Mouse (Mus musculus) forebrain, postnatal 0 days (tissue): ENCODE data around the gene Pramel1. TPM values are rescaled to one million over a fixed set of nuclear protein-coding genes. Genes with fewer than 3 reads are reported as not detected.

Source experiments
- ATAC-seq: fragments of 200-750 bp; cut with Nextera tagmentation; 2 replicates; pipeline ENCODE4 v1.8.0; 2017; ENCODE audit warnings: mild to moderate bottlenecking, moderate library complexity
- DNase-seq: peaks from one replicate; pipeline ENCODE4 v3.0.0-alpha.2; 2015
- H3K27ac ChIP-seq: fragments of 300-500 bp; sonication (generic); 2 replicates; pipeline ENCODE4 v1.5.1; 2014; ENCODE audit warnings: low read depth, mild to moderate bottlenecking, antibody characterized with exemption, low read length, moderate library complexity, mixed read lengths
- H3K27me3 ChIP-seq: fragments of 300-500 bp; sonication (generic); 2 replicates; pipeline ENCODE4 v1.6.1; 2014; ENCODE audit warnings: mild to moderate bottlenecking, low read length, mixed read lengths; ENCODE audit not compliant: insufficient read depth
- H3K36me3 ChIP-seq: fragments of 300-500 bp; sonication (generic); 2 replicates; pipeline ENCODE4 v1.6.1; 2014; ENCODE audit warnings: mild to moderate bottlenecking, moderate library complexity; ENCODE audit not compliant: insufficient read depth
- H3K4me1 ChIP-seq: fragments of 300-500 bp; sonication (generic); 2 replicates; pipeline ENCODE4 v1.6.1; 2014; ENCODE audit warnings: antibody characterized with exemption; ENCODE audit not compliant: insufficient read depth
- H3K4me2 ChIP-seq: fragments of 300-500 bp; sonication (generic); 2 replicates; pipeline ENCODE4 v1.6.1; 2014; ENCODE audit warnings: low read depth, mild to moderate bottlenecking, moderate library complexity
- H3K4me3 ChIP-seq: fragments of 300-500 bp; sonication (generic); 2 replicates; pipeline ENCODE4 v1.5.1; 2014; ENCODE audit warnings: low read depth, low read length, mixed read lengths
- H3K9ac ChIP-seq: fragments of 300-500 bp; sonication (generic); 2 replicates; pipeline ENCODE4 v1.6.1; 2014; ENCODE audit warnings: mild to moderate bottlenecking
- H3K9me3 ChIP-seq: fragments of 300-500 bp; sonication (generic); 2 replicates; pipeline ENCODE4 v1.6.1; 2016; ENCODE audit warnings: low read length
- CTCF ChIP-seq: sonication (generic); IDR thresholded peaks from 2 replicates; pipeline ENCODE4 v1.5.1; 2016; ENCODE audit warnings: antibody characterized with exemption, control low read depth, low read depth
- WGBS: fragments of 180-500 bp; shearing (Covaris S2); extraction: QIAGEN DNeasy Blood & Tissue Kit; methylation state at CpG from one replicate; pipeline ENCODE4 v1.1.7; 2014; 5-methylcytosine and 5-hydroxymethylcytosine counted together
- polyA plus RNA-seq: library from polyadenylated mRNA; unstranded; fragments of >200 nt; fragmentation: Nextera tagmentation; extraction: Ambion mirVana; gene quantifications from 2 replicates; pipeline ENCODE4 v1.2.1, GENCODE M21; 2015
- total RNA-seq: library from RNA; depleted of rRNA; stranded (reverse); fragments of >200 nt; gene quantifications from 2 replicates; pipeline ENCODE4 v1.2.3, GENCODE M21; 2014

The Pramel1 gene
- total and polyA plus RNA-seq, 2 experiments from 2014 or later = not detected

GRCm38 (mm10) chr4:143366415-143367041 is 27.7 kb upstream of the Pramel1 start:
- no peak; the same call in 1 of the 2 replicates for ATAC-seq
- H3K4me2 ChIP-seq = no peak overlapping the region
- 0 out of 2 replicates have a peak, but pooled peaks cover 3% of the 10 kb centered on the region for H3K9me3 ChIP-seq
- 27% methylated on average over 15 of the region's 15 CpGs for WGBS
- no peak overlapping the region for H3K4me3 ChIP-seq
- TF ChIP-seq CTCF = no peak
- H3K27ac ChIP-seq = no peak overlapping the region
- peak; percentile 16 for DNase-seq
- 0 out of 2 replicates have a peak, but pooled peaks cover 2% of the 10 kb centered on the region for H3K4me1 ChIP-seq
- H3K36me3 ChIP-seq = no peaks in the 10 kb centered on the region
- H3K27me3 ChIP-seq = no peaks in the 10 kb centered on the region
- H3K9ac ChIP-seq = no peak overlapping the region

- no peak overlapping the region for H3K27ac ChIP-seq
- no peaks in the 10 kb centered on the region for H3K36me3 ChIP-seq
- no peak for DNase-seq
- no peaks in the 10 kb centered on the region for H3K4me1 ChIP-seq
- WGBS = 32% methylated on average over 7 of the region's 7 CpGs
- no peak overlapping the region for H3K4me2 ChIP-seq
- no peaks in the 10 kb centered on the region for H3K27me3 ChIP-seq
- H3K9ac ChIP-seq = no peak overlapping the region
- no peak for TF ChIP-seq CTCF
- H3K9me3 ChIP-seq = no peaks in the 10 kb centered on the region
- peak; percentile 42 for ATAC-seq
- H3K4me3 ChIP-seq = no peak overlapping the region
Measured at GRCm38 (mm10) chr4:143379480-143379879, 14.7 kb upstream of the Pramel1 start.

- H3K36me3 ChIP-seq = no peaks in the 10 kb centered on the region
- ATAC-seq (peak; percentile 66), DNase-seq (no peak)
- H3K9me3 ChIP-seq = no peaks in the 10 kb centered on the region
- WGBS = 29% methylated on average over 15 of the region's 15 CpGs
- no peak overlapping the region for H3K27ac ChIP-seq
- no peak overlapping the region for H3K4me2 ChIP-seq
- H3K4me3 ChIP-seq = no peak overlapping the region
- no peaks in the 10 kb centered on the region for H3K27me3 ChIP-seq
- no peak overlapping the region for H3K9ac ChIP-seq
- TF ChIP-seq CTCF = no peak
- no peaks in the 10 kb centered on the region for H3K4me1 ChIP-seq
Measured at GRCm38 (mm10) chr4:143379931-143380715, 14.1 kb upstream of the Pramel1 start.

GRCm38 (mm10) chr4:143380716-143381004 is 13.6 kb upstream of the Pramel1 start:
- no peaks in the 10 kb centered on the region for H3K9me3 ChIP-seq
- DNase-seq (peak; percentile 67), ATAC-seq (no peak)
- H3K9ac ChIP-seq = no peak overlapping the region
- no peaks in the 10 kb centered on the region for H3K36me3 ChIP-seq
- no peaks in the 10 kb centered on the region for H3K4me1 ChIP-seq
- H3K27ac ChIP-seq = no peak overlapping the region
- H3K27me3 ChIP-seq = no peaks in the 10 kb centered on the region
- H3K4me2 ChIP-seq = no peak overlapping the region
- H3K4me3 ChIP-seq = no peak overlapping the region
- peak; percentile 75 for TF ChIP-seq CTCF
- 2% methylated on average over 5 of the region's 5 CpGs for WGBS

- ATAC-seq (0 out of 2 replicates have a peak, but pooled peaks have one; percentile 19), DNase-seq (no peak)
- H3K9me3 ChIP-seq = no peaks in the 10 kb centered on the region
- H3K9ac ChIP-seq = no peak overlapping the region
- no peaks in the 10 kb centered on the region for H3K4me1 ChIP-seq
- WGBS = 46% methylated on average over 3 of the region's 3 CpGs
- no peaks in the 10 kb centered on the region for H3K27me3 ChIP-seq
- no peaks in the 10 kb centered on the region for H3K36me3 ChIP-seq
- TF ChIP-seq CTCF = no peak
- H3K4me3 ChIP-seq = no peak overlapping the region
- no peak overlapping the region for H3K27ac ChIP-seq
- no peak overlapping the region for H3K4me2 ChIP-seq
Measured at GRCm38 (mm10) chr4:143382163-143382562, 12.1 kb upstream of the Pramel1 start.

GRCm38 (mm10) chr4:143383646-143384045 is 10.6 kb upstream of the Pramel1 start:
- DNase-seq (no peak), ATAC-seq (no peak)
- peak; percentile 53 for TF ChIP-seq CTCF
- Histone ChIP-seq H3K4me3 (no peak overlapping the region), H3K4me1 (no peaks in the 10 kb centered on the region), H3K9me3 (no peaks in the 10 kb centered on the region), H3K4me2 (no peak overlapping the region), H3K27me3 (no peaks in the 10 kb centered on the region), H3K9ac (no peak overlapping the region), H3K36me3 (no peaks in the 10 kb centered on the region), H3K27ac (no peak overlapping the region)
- 49% methylated on average over 4 of the region's 4 CpGs for WGBS
